Mouse (Mus musculus) small intestine, adult 2 months (tissue): ENCODE data around the gene Ctnna3.

Source experiments
- CTCF ChIP-seq: fragments of 200-500 bp; IDR thresholded peaks from 2 replicates; pipeline ENCODE4 v1.5.1; 2012; ENCODE audit warnings: low read depth, mild to moderate bottlenecking, control low read depth, inconsistent platforms, low read length, moderate library complexity, mixed read lengths; ENCODE audit not compliant: insufficient replicate concordance, insufficient read length; ENCODE audit errors: extremely low read depth
- POLR2A ChIP-seq: fragments of 200-500 bp; IDR thresholded peaks from 2 replicates; pipeline ENCODE4 v1.6.1; 2012; ENCODE audit warnings: low read depth, mild to moderate bottlenecking, control low read depth, inconsistent platforms, low read length, moderate library complexity

DNA sequence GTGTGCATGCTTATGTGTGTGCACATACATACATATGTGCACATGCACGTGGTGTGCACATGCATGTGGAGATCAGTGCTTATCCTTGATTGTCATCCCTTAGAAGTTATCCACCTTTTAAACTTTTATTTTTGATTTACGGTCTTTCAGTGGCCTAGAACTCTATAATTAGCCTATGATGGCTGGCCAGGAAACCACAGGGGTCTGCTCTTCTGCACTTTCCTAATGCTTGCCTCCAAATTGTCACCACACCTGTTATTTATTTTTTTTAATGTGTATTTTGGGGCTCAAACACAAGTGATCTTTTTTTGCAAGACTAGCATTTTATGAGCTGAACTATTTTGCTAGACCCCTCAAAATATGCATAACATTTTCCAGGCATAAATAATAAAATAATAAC is 1214.1 kb downstream of the Ctnna3 start:
- TF ChIP-seq CTCF = no peak
- TF ChIP-seq POLR2A = no peak
